In the genomic region with DNA sequence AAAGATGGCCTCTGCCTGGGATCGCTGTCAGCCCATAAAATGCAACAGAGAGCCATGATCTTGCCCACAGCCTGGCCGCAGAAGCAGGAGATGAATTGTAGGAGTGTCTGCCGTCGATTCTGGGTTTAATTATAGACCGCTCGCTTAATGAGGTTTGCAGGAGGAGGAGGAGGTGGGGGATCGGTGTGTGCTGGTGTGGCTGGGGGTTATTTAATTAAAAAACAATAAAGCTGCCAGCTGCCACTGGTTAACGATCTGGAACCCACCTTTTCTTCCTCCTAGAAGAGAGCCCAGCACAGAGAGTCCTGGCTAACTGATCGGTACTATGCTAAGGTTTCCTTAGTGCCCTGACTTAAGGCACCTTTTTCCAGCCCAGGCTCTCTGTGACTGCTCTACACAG, we compare ENCODE assay signal across 13 mouse cellular contexts.
DNase-seq lines count a peak whose midpoint lies in the region; ATAC-seq and TF ChIP-seq lines count a peak whose summit lies in the region.
"Had no signal": no experiment of that assay in that cellular context is flagged by ENCODE, and none has a peak within 500 bp of the region (broad histone marks: within the 10 kb centered on the region; RNA-seq: fewer than 3 reads in every experiment).

No protein-coding gene starts in this region.

- H3K4me3 ChIP-seq in forebrain, embryonic 12.5 days (replicated peaks) = no peak overlapping the region
- no peak overlapping the region for H3K4me3 ChIP-seq in forebrain, postnatal 0 days (ENCODE audit: low read depth, low read length)
- no peak overlapping the region for H3K4me3 ChIP-seq in limb, embryonic 10.5 days

- peak; percentile 75 for ATAC-seq in forebrain, embryonic 12.5 days (ENCODE audit: low FRiP score)
- no peak for ATAC-seq in forebrain, postnatal 0 days

- peaks cover 14% of the 10 kb centered on the region; the same call in 1 of the 2 replicates for H3K4me1 ChIP-seq in forebrain, embryonic 12.5 days
- H3K4me1 ChIP-seq in forebrain, postnatal 0 days (ENCODE audit: insufficient read depth) = no peaks in the 10 kb centered on the region
- peaks cover 51% of the 10 kb centered on the region for H3K4me1 ChIP-seq in limb, embryonic 10.5 days

- DNase-seq in forebrain, postnatal 0 days = no peak
- DNase-seq in kidney, postnatal 4 days = peak; percentile 28 to 54
- DNase-seq in kidney, adult 8-10 months = no peak
- DNase-seq in limb, embryonic 10.5 days (ENCODE audit: low spot score) = peak; percentile 63
- DNase-seq in retina, postnatal 1 day = peak; percentile 61
- no peak for DNase-seq in lung, adult 18-20 months
- DNase-seq in right cerebral cortex, adult 18-20 months = no peak
- DNase-seq: B cell, adult 2 months; cerebellum, adult 11-12 months; heart, adult 11 months; lung, postnatal 10 days had no signal

- no peak overlapping the region for H3K4me2 ChIP-seq in forebrain, embryonic 12.5 days
- H3K4me2 ChIP-seq in forebrain, postnatal 0 days (ENCODE audit: low read depth) = no peak overlapping the region

- peak overlapping the region; percentile 47 for H3K27ac ChIP-seq in forebrain, embryonic 12.5 days
- no peak overlapping the region for H3K27ac ChIP-seq in forebrain, postnatal 0 days (ENCODE audit: low read depth, low read length)
- H3K27ac ChIP-seq in limb, embryonic 10.5 days = peak overlapping the region; percentile 80
- H3K27ac ChIP-seq: liver, embryonic 14.5 days had no signal

- no peak overlapping the region for H3K9ac ChIP-seq in forebrain, embryonic 12.5 days
- no peak overlapping the region for H3K9ac ChIP-seq in forebrain, postnatal 0 days
- H3K9ac ChIP-seq: liver, embryonic 14.5 days had no signal

- H3K27me3 ChIP-seq in forebrain, embryonic 12.5 days = 0 out of 2 replicates have a peak, but pooled peaks cover 3% of the 10 kb centered on the region
- H3K27me3 ChIP-seq in forebrain, postnatal 0 days (ENCODE audit: insufficient read depth, low read length) = no peaks in the 10 kb centered on the region
- no peaks in the 10 kb centered on the region for H3K27me3 ChIP-seq in limb, embryonic 10.5 days (ENCODE audit: low read depth, poor library complexity, severe bottlenecking)

- no peak for TF ChIP-seq CTCF in forebrain, postnatal 0 days (IDR thresholded peaks at IDR 0.05; ENCODE audit: low read depth)

- no peaks in the 10 kb centered on the region for H3K9me3 ChIP-seq in forebrain, embryonic 12.5 days
- H3K9me3 ChIP-seq in forebrain, postnatal 0 days (ENCODE audit: low read length) = no peaks in the 10 kb centered on the region
- H3K9me3 ChIP-seq in limb, embryonic 10.5 days (replicated peaks) = no peaks in the 10 kb centered on the region

- WGBS in forebrain, embryonic 12.5 days = 21% methylated on average over 9 of the region's 9 CpGs
- WGBS in forebrain, postnatal 0 days = 16% methylated on average over 9 of the region's 9 CpGs
- WGBS in limb, embryonic 10.5 days = 10% methylated on average over 9 of the region's 9 CpGs

- H3K36me3 ChIP-seq in forebrain, embryonic 12.5 days (replicated peaks) = no peaks in the 10 kb centered on the region
- no peaks in the 10 kb centered on the region for H3K36me3 ChIP-seq in forebrain, postnatal 0 days (ENCODE audit: insufficient read depth)
- no peaks in the 10 kb centered on the region for H3K36me3 ChIP-seq in limb, embryonic 10.5 days

Comparison
In these comparisons a context has a peak if more than half of its experiments do, and no peak if none do; other contexts are left out.
1. DNase-seq: peak in kidney, postnatal 4 days (2 of 2), limb, embryonic 10.5 days (single experiment) and retina, postnatal 1 day (single experiment); none in forebrain, postnatal 0 days (single experiment), kidney, adult 8-10 months (0 of 2), lung, adult 18-20 months (0 of 2) and right cerebral cortex, adult 18-20 months (single experiment).